Mouse (Mus musculus) CH12.LX (cell line): ENCODE measurements around the gene Mxra7. TPM values are rescaled to one million over a fixed set of nuclear protein-coding genes. Genes with fewer than 3 reads are reported as not detected.
"Not testable (repeated sequence)": the region's sequence is repeated elsewhere in the genome, so short reads cannot be mapped to it uniquely, and the experiment has no call there.

ENCODE experiments used
- DNase-seq: peaks from one replicate; pipeline ENCODE4 v3.0.0-alpha.2; 2013; ENCODE audit errors: extremely low read depth
- H3K27ac ChIP-seq: 2 replicates; pipeline ENCODE4 v1.5.1; 2012; ENCODE audit warnings: low read depth, mild to moderate bottlenecking, control low read depth, moderate library complexity; ENCODE audit not compliant: insufficient read depth
- H3K27me3 ChIP-seq: replicated peaks from 2 replicates; pipeline ENCODE3; 2012; ENCODE audit warnings: inconsistent platforms
- H3K36me3 ChIP-seq, 2 experiments: replicated peaks in 1 of 2; 2 replicates each; pipeline versions ENCODE3 to v1.6.1; 2012; ENCODE audit warnings: inconsistent platforms in 1 of 2, low read length in 1 of 2, mild to moderate bottlenecking in 1 of 2, mixed read lengths in 1 of 2, moderate library complexity in 1 of 2; ENCODE audit not compliant: control insufficient read depth in 1 of 2, insufficient read depth in 1 of 2
- H3K4me1 ChIP-seq, 2 experiments: 2 replicates each; pipeline ENCODE4 v1.6.1; 2012; ENCODE audit warnings: inconsistent platforms in 1 of 2, moderate library complexity in 1 of 2; ENCODE audit not compliant: insufficient read depth in 2 of 2, control insufficient read depth in 1 of 2
- H3K4me2 ChIP-seq: 2 replicates; pipeline ENCODE4 v1.6.1; 2012; ENCODE audit warnings: low read depth, mild to moderate bottlenecking, control low read depth; ENCODE audit not compliant: poor library complexity, insufficient read depth, severe bottlenecking
- H3K4me3 ChIP-seq, 3 experiments: fragments of 150-350 bp in 1 of 3; sonication (generic) in 1 of 3; replicated peaks in 1 of 3; 2 replicates each; pipeline versions ENCODE3 to v1.5.1; 2011 to 2012; ENCODE audit warnings: low read depth in 2 of 3, low read length in 2 of 3, mild to moderate bottlenecking in 2 of 3, moderate library complexity in 2 of 3, control low read depth in 1 of 3, improper control_type of control experiment in 1 of 3, inconsistent platforms in 1 of 3, mixed read lengths in 1 of 3; ENCODE audit not compliant: poor library complexity in 1 of 3
- H3K79me2 ChIP-seq: replicated peaks from 2 replicates; pipeline ENCODE4 v1.6.1; 2012; ENCODE audit warnings: mild to moderate bottlenecking, moderate library complexity; ENCODE audit not compliant: control insufficient read depth, poor library complexity, insufficient read depth, severe bottlenecking; ENCODE audit errors: extremely low read depth
- H3K9ac ChIP-seq: 2 replicates; pipeline ENCODE4 v1.6.1; 2012; ENCODE audit warnings: low read depth, mild to moderate bottlenecking, control low read depth, moderate library complexity; ENCODE audit not compliant: insufficient read depth
- H3K9me3 ChIP-seq: replicated peaks from 2 replicates; pipeline ENCODE3; 2012; ENCODE audit warnings: low read length, inconsistent platforms, mixed read lengths
- BHLHE40 ChIP-seq: IDR thresholded peaks from 2 replicates; pipeline ENCODE4 v1.6.1; 2011; ENCODE audit warnings: mild to moderate bottlenecking, low read depth, low read length, improper control_type of control experiment
- CHD1 ChIP-seq: IDR thresholded peaks from 2 replicates; pipeline ENCODE4 v1.6.1; 2012; ENCODE audit warnings: low read depth, low read length, improper control_type of control experiment, inconsistent platforms
- CTCF ChIP-seq, 2 experiments: IDR thresholded peaks in 1 of 2; conservative IDR thresholded peaks in 1 of 2; 2 replicates each; pipeline ENCODE4 v1.5.1; 2011 to 2012; ENCODE audit warnings: low read depth in 2 of 2, low read length in 2 of 2, improper control_type of control experiment in 1 of 2, inconsistent platforms in 1 of 2, mild to moderate bottlenecking in 1 of 2, moderate library complexity in 1 of 2
- EP300 ChIP-seq: IDR thresholded peaks from 2 replicates; pipeline ENCODE4 v1.6.1; 2011; ENCODE audit warnings: low read length, improper control_type of control experiment
- ETS1 ChIP-seq: conservative IDR thresholded peaks from 2 replicates; pipeline ENCODE4 v1.6.1; 2012; ENCODE audit warnings: low read depth, mild to moderate bottlenecking, inconsistent platforms, low read length, improper control_type of control experiment, moderate library complexity
- GABPA ChIP-seq: IDR thresholded peaks from 2 replicates; pipeline ENCODE4 v1.6.1; 2012; ENCODE audit warnings: low read depth, low read length, improper control_type of control experiment, inconsistent platforms; ENCODE audit not compliant: insufficient replicate concordance
- MAX ChIP-seq: IDR thresholded peaks from 2 replicates; pipeline ENCODE4 v1.6.1; 2011; ENCODE audit warnings: low read length, improper control_type of control experiment
- MAZ ChIP-seq: IDR thresholded peaks from 2 replicates; pipeline ENCODE4 v1.6.1; 2012; ENCODE audit warnings: low read depth, mild to moderate bottlenecking, inconsistent platforms, low read length, improper control_type of control experiment, moderate library complexity
- MEF2A ChIP-seq: IDR thresholded peaks from 2 replicates; pipeline ENCODE4 v1.6.1; 2014; ENCODE audit warnings: low read depth, mild to moderate bottlenecking, inconsistent platforms, low read length, improper control_type of control experiment, borderline replicate concordance
- MYC ChIP-seq: IDR thresholded peaks from 2 replicates; pipeline ENCODE4 v1.6.1; 2011; ENCODE audit warnings: low read depth, mild to moderate bottlenecking, improper control_type of control experiment, low read length
- NELFE ChIP-seq: IDR thresholded peaks from 2 replicates; pipeline ENCODE4 v1.6.1; 2011; ENCODE audit warnings: low read depth, low read length, improper control_type of control experiment
- POLR2A ChIP-seq: IDR thresholded peaks from 2 replicates; pipeline ENCODE4 v1.6.1; 2011; ENCODE audit warnings: low read depth, mild to moderate bottlenecking, improper control_type of control experiment, low read length
- POLR2AphosphoS2 ChIP-seq: IDR thresholded peaks from 2 replicates; pipeline ENCODE4 v1.6.1; 2011; ENCODE audit warnings: low read depth, low read length, improper control_type of control experiment
- RCOR1 ChIP-seq: conservative IDR thresholded peaks from 2 replicates; pipeline ENCODE4 v1.6.1; 2012; ENCODE audit warnings: low read depth, mild to moderate bottlenecking, inconsistent platforms, low read length, improper control_type of control experiment
- SIN3A ChIP-seq: IDR thresholded peaks from 2 replicates; pipeline ENCODE4 v1.6.1; 2012; ENCODE audit warnings: low read length, improper control_type of control experiment, inconsistent platforms
- USF2 ChIP-seq: conservative IDR thresholded peaks from 2 replicates; pipeline ENCODE4 v1.6.1; 2011; ENCODE audit warnings: low read depth, low read length, improper control_type of control experiment
- ZMIZ1 ChIP-seq: IDR thresholded peaks from 2 replicates; pipeline ENCODE4 v1.6.1; 2012; ENCODE audit warnings: low read depth, mild to moderate bottlenecking, inconsistent platforms, low read length, improper control_type of control experiment
- dilution Hi-C: fragments of 300-500 bp; cut with MboI; formaldehyde crosslinking; loops from 2 replicates; pipeline ENCODE4 v1.14.3; 2020; ENCODE audit warnings: low sequenced_read_pairs; ENCODE audit not compliant: extremely low pct_unique_long_range_greater_than_20kb, extremely low pct_ligation_motif_present
- in situ Hi-C: fragments of 300-500 bp; cut with MboI; formaldehyde crosslinking; loops from 3 replicates; pipeline ENCODE4 v1.14.3; 2019; ENCODE audit warnings: low sequenced_read_pairs, low pct_ligation_motif_present, low pct_unique_long_range_greater_than_20kb, mixed read lengths
- polyA plus RNA-seq: library from polyadenylated mRNA; unstranded; fragments of >175 nt; gene quantifications from 2 replicates; pipeline ENCODE4 v1.2.1, GENCODE M21; 2012; ENCODE audit warnings: low read depth; ENCODE audit not compliant: insufficient read length
- total RNA-seq, 2 experiments: library from RNA; depleted of rRNA; stranded (reverse); fragments of 300-350 nt in 1 of 2; fragments of >200 nt in 1 of 2; gene quantifications; 2 replicates each; pipeline ENCODE4 v1.2.3; 2012 to 2014

The Mxra7 gene
- total and polyA plus RNA-seq, 3 experiments = not detected

GRCm38 (mm10) chr11:116849587-116849986 is 21.7 kb upstream of the Mxra7 start:
- dilution Hi-C loops = no loop called here
- H3K36me3 ChIP-seq = peaks cover 29 to 56% of the 10 kb centered on the region in 2 experiments
- H3K27me3 ChIP-seq = no peaks in the 10 kb centered on the region
- DNase-seq = no peak
- in situ Hi-C loops = no loop called here
- peak overlapping the region; percentile 18; the same call in 1 of the 2 replicates for H3K9ac ChIP-seq
- no peak overlapping the region for H3K27ac ChIP-seq
- no peak overlapping the region for H3K4me2 ChIP-seq
- H3K4me3 ChIP-seq = no peak overlapping the region
- peaks cover 65% of the 10 kb centered on the region for H3K79me2 ChIP-seq
- H3K4me1 ChIP-seq = peaks cover 5 to 59% of the 10 kb centered on the region in 2 experiments; a peak in 3 of 4 replicates
- no peaks in the 10 kb centered on the region for H3K9me3 ChIP-seq
- no peak for TF ChIP-seq MEF2A

- H3K27me3 ChIP-seq, H3K4me3 ChIP-seq, DNase-seq, in situ Hi-C loops, H3K9me3 ChIP-seq, H3K4me2 ChIP-seq, dilution Hi-C loops, H3K27ac ChIP-seq, H3K9ac ChIP-seq: not testable (repeated sequence)
- H3K4me1 ChIP-seq = peaks cover 5 to 56% of the 10 kb centered on the region in 2 experiments; a peak in 3 of 4 replicates
- H3K79me2 ChIP-seq = peaks cover 69% of the 10 kb centered on the region
- peaks cover 29 to 56% of the 10 kb centered on the region in 2 experiments for H3K36me3 ChIP-seq
These were observed 21.0 kb upstream of the Mxra7 start for GRCm38 (mm10) chr11:116848877-116849178.

- DNase-seq = peak; percentile 27
- Histone ChIP-seq H3K4me1 (peaks cover 5 to 56% of the 10 kb centered on the region in 2 experiments; a peak in 3 of 4 replicates), H3K4me2 (no peak overlapping the region), H3K36me3 (peaks cover 29 to 56% of the 10 kb centered on the region in 2 experiments), H3K79me2 (peaks cover 69% of the 10 kb centered on the region), H3K27me3 (no peaks in the 10 kb centered on the region), H3K27ac (no peak overlapping the region), H3K4me3 (no peak overlapping the region), H3K9ac (no peak overlapping the region), H3K9me3 (no peaks in the 10 kb centered on the region)
- in situ Hi-C loops = no loop called here
- TF ChIP-seq MAZ (no peak), POLR2AphosphoS2 (no peak), CTCF (conservative IDR thresholded peaks at IDR 0.05 in 1 of 2, IDR thresholded peaks at IDR 0.05 in 1 of 2; ENCODE audit: low read depth in 2 of 2, low read length in 2 of 2) (no peak), ETS1 (no peak), RCOR1 (no peak), MYC (no peak), MAX (no peak), USF2 (no peak; the same call in 1 of the 2 replicates), CHD1 (no peak), BHLHE40 (no peak), EP300 (no peak), NELFE (no peak), SIN3A (no peak), POLR2A (no peak; the same call in none of the 2 replicates), ZMIZ1 (no peak), GABPA (no peak)
- dilution Hi-C loops = no loop called here
These were observed 20.4 kb upstream of the Mxra7 start for GRCm38 (mm10) chr11:116848086-116848876.
